Mouse (Mus musculus) embryonic facial prominence, embryonic 12.5 days (tissue): ENCODE measurements around the gene Gtf3c4. TPM values are rescaled to one million over a fixed set of nuclear protein-coding genes. Genes with fewer than 3 reads are reported as not detected.
A peak's percentile ranks its signal among the peaks of the same experiment; 100 is the strongest.

Experiments used
- ATAC-seq: fragments of 200-750 bp; cut with Nextera tagmentation; 2 replicates; pipeline ENCODE4 v1.8.0; 2017; ENCODE audit not compliant: insufficient number of reproducible peaks, insufficient read depth, low FRiP score, low TSS enrichment
- H3K27ac ChIP-seq: fragments of 300-500 bp; sonication (generic); 2 replicates; pipeline ENCODE4 v1.5.1; 2016; ENCODE audit warnings: mild to moderate bottlenecking
- H3K27me3 ChIP-seq: fragments of 300-500 bp; sonication (generic); 2 replicates; pipeline ENCODE4 v1.6.1; 2016; ENCODE audit warnings: mild to moderate bottlenecking, moderate library complexity
- H3K36me3 ChIP-seq: fragments of 300-500 bp; sonication (generic); 2 replicates; pipeline ENCODE4 v1.6.1; 2016; ENCODE audit warnings: mild to moderate bottlenecking
- H3K4me1 ChIP-seq: fragments of 300-500 bp; sonication (generic); 2 replicates; pipeline ENCODE4 v1.6.1; 2016
- H3K4me2 ChIP-seq: fragments of 300-500 bp; sonication (generic); replicated peaks from 2 replicates; pipeline ENCODE4 v1.6.1; 2016; ENCODE audit warnings: mild to moderate bottlenecking, moderate library complexity
- H3K4me3 ChIP-seq: fragments of 300-500 bp; sonication (generic); 2 replicates; pipeline ENCODE4 v1.5.1; 2016; ENCODE audit warnings: mild to moderate bottlenecking
- H3K9ac ChIP-seq: fragments of 300-500 bp; sonication (generic); 2 replicates; pipeline ENCODE4 v1.6.1; 2016; ENCODE audit warnings: mild to moderate bottlenecking, moderate library complexity
- H3K9me3 ChIP-seq: fragments of 300-500 bp; sonication (generic); 2 replicates; pipeline ENCODE4 v1.6.1; 2016; ENCODE audit warnings: mild to moderate bottlenecking, moderate library complexity
- WGBS: fragments of 180-500 bp; shearing (Covaris S2); methylation state at CpG from one replicate; pipeline ENCODE4 v1.1.7; 2016; 5-methylcytosine and 5-hydroxymethylcytosine counted together
- polyA plus RNA-seq: library from polyadenylated mRNA; unstranded; fragments of >200 nt; fragmentation: Nextera tagmentation; extraction: Ambion mirVana; gene quantifications from 2 replicates; pipeline ENCODE4 v1.2.1, GENCODE M21; 2016

Gtf3c4 gene
- polyA plus RNA-seq, 1 experiment from 2014 or later = 31.1 TPM

GRCm38 (mm10) chr2:28797490-28798106 lies 42.6 kb downstream of the Gtf3c4 start:
- Histone ChIP-seq H3K36me3 (no peaks in the 10 kb centered on the region), H3K27me3 (peaks cover 17% of the 10 kb centered on the region; the same call in 1 of the 2 replicates), H3K4me2 (no peak overlapping the region), H3K4me1 (peaks cover 19% of the 10 kb centered on the region), H3K27ac (no peak overlapping the region), H3K9me3 (no peaks in the 10 kb centered on the region), H3K9ac (no peak overlapping the region), H3K4me3 (no peak overlapping the region)
- no peak for ATAC-seq
- WGBS = 41% methylated on average over 18 of the region's 18 CpGs

GRCm38 (mm10) chr2:28796298-28796697 lies 43.9 kb downstream of the Gtf3c4 start:
- Histone ChIP-seq H3K9me3 (no peaks in the 10 kb centered on the region), H3K9ac (no peak overlapping the region), H3K27me3 (peaks cover 17% of the 10 kb centered on the region; the same call in 1 of the 2 replicates), H3K36me3 (no peaks in the 10 kb centered on the region), H3K4me1 (peaks cover 22% of the 10 kb centered on the region), H3K27ac (no peak overlapping the region), H3K4me3 (no peak overlapping the region), H3K4me2 (no peak overlapping the region)
- WGBS = 74% methylated on average over 8 of the region's 8 CpGs
- ATAC-seq = no peak

- Histone ChIP-seq H3K27me3 (0 out of 2 replicates have a peak, but pooled peaks cover 13% of the 10 kb centered on the region), H3K4me3 (no peak overlapping the region), H3K4me2 (no peak overlapping the region), H3K4me1 (peaks cover 22% of the 10 kb centered on the region), H3K36me3 (no peaks in the 10 kb centered on the region), H3K9ac (no peak overlapping the region), H3K27ac (no peak overlapping the region), H3K9me3 (no peaks in the 10 kb centered on the region)
- whole genome bisulfite sequencing = 77% methylated on average over 5 of the region's 5 CpGs
- ATAC-seq = no peak
Observed at GRCm38 (mm10) chr2:28794623-28795022, 45.5 kb downstream of the Gtf3c4 start.

GRCm38 (mm10) chr2:28792931-28793610 lies 47.1 kb downstream of the Gtf3c4 start:
- Histone ChIP-seq H3K4me1 (peaks cover 22% of the 10 kb centered on the region), H3K27ac (no peak overlapping the region), H3K4me3 (0 out of 2 replicates have a peak overlapping the region, but pooled peaks have one; percentile 12)

GRCm38 (mm10) chr2:28787067-28787619 lies 53.0 kb downstream of the Gtf3c4 start:
- 0 out of 2 replicates have a peak, but pooled peaks cover 3% of the 10 kb centered on the region for H3K4me1 ChIP-seq
- no peaks in the 10 kb centered on the region for H3K9me3 ChIP-seq
- no peak overlapping the region for H3K4me3 ChIP-seq
- no peak overlapping the region for H3K27ac ChIP-seq
- H3K27me3 ChIP-seq = no peaks in the 10 kb centered on the region
- no peak overlapping the region for H3K4me2 ChIP-seq
- no peak overlapping the region for H3K9ac ChIP-seq
- ATAC-seq = no peak
- WGBS = 78% methylated on average over 6 of the region's 6 CpGs
- H3K36me3 ChIP-seq = no peaks in the 10 kb centered on the region

More at GRCm38 (mm10) chr2:28792931-28793610, 47.1 kb downstream of the Gtf3c4 start:
- Histone ChIP-seq H3K9me3 (no peaks in the 10 kb centered on the region), H3K27me3 (0 out of 2 replicates have a peak, but pooled peaks cover 13% of the 10 kb centered on the region), H3K36me3 (no peaks in the 10 kb centered on the region), H3K4me2 (peak overlapping the region; percentile 38), H3K9ac (no peak overlapping the region)
- ATAC-seq = peak; percentile 66; the same call in 1 of the 2 replicates
- 22% methylated on average over 6 of the region's 6 CpGs for WGBS

GRCm38 (mm10) chr2:28786355-28787066 lies 53.6 kb downstream of the Gtf3c4 start:
- Histone ChIP-seq H3K27ac (no peak overlapping the region), H3K9me3 (no peaks in the 10 kb centered on the region), H3K4me1 (0 out of 2 replicates have a peak, but pooled peaks cover under 1% of the 10 kb centered on the region), H3K4me2 (no peak overlapping the region), H3K4me3 (no peak overlapping the region), H3K9ac (no peak overlapping the region), H3K27me3 (no peaks in the 10 kb centered on the region), H3K36me3 (no peaks in the 10 kb centered on the region)
- ATAC-seq = no peak
- WGBS = 83% methylated on average over 16 of the region's 16 CpGs

GRCm38 (mm10) chr2:28781310-28781709 lies 58.9 kb downstream of the Gtf3c4 start:
- H3K9me3 ChIP-seq = no peaks in the 10 kb centered on the region
- no peaks in the 10 kb centered on the region for H3K36me3 ChIP-seq
- no peak for ATAC-seq
- no peak overlapping the region for H3K4me2 ChIP-seq
- H3K27me3 ChIP-seq = no peaks in the 10 kb centered on the region
- H3K27ac ChIP-seq = no peak overlapping the region
- 93% methylated on average over 4 of the region's 4 CpGs for WGBS
- no peak overlapping the region for H3K9ac ChIP-seq
- peaks cover 5% of the 10 kb centered on the region; the same call in 1 of the 2 replicates for H3K4me1 ChIP-seq
- H3K4me3 ChIP-seq = no peak overlapping the region

GRCm38 (mm10) chr2:28780001-28780782 lies 60.0 kb downstream of the Gtf3c4 start:
- peak; percentile 28; the same call in 1 of the 2 replicates for ATAC-seq
- H3K9me3 ChIP-seq = no peaks in the 10 kb centered on the region
- whole genome bisulfite sequencing = 57% methylated on average over 16 of the region's 16 CpGs
- H3K9ac ChIP-seq = no peak overlapping the region
- H3K4me3 ChIP-seq = no peak overlapping the region
- H3K4me2 ChIP-seq = no peak overlapping the region
- no peaks in the 10 kb centered on the region for H3K27me3 ChIP-seq
- peaks cover 5% of the 10 kb centered on the region; the same call in 1 of the 2 replicates for H3K4me1 ChIP-seq
- no peak overlapping the region for H3K27ac ChIP-seq
- no peaks in the 10 kb centered on the region for H3K36me3 ChIP-seq

GRCm38 (mm10) chr2:28776728-28777127 lies 63.4 kb downstream of the Gtf3c4 start:
- no peak overlapping the region for H3K4me3 ChIP-seq
- no peak overlapping the region for H3K9ac ChIP-seq
- no peaks in the 10 kb centered on the region for H3K27me3 ChIP-seq
- H3K36me3 ChIP-seq = no peaks in the 10 kb centered on the region
- H3K9me3 ChIP-seq = no peaks in the 10 kb centered on the region
- no peak overlapping the region for H3K4me2 ChIP-seq
- peaks cover 5% of the 10 kb centered on the region; the same call in 1 of the 2 replicates for H3K4me1 ChIP-seq
- no peak overlapping the region for H3K27ac ChIP-seq
- no peak for ATAC-seq
- WGBS = 48% methylated on average over 2 of the region's 2 CpGs

- Histone ChIP-seq H3K4me3 (no peak overlapping the region), H3K4me1 (peaks cover 5% of the 10 kb centered on the region; the same call in 1 of the 2 replicates), H3K9ac (no peak overlapping the region), H3K27ac (no peak overlapping the region), H3K9me3 (no peaks in the 10 kb centered on the region), H3K27me3 (no peaks in the 10 kb centered on the region), H3K4me2 (no peak overlapping the region), H3K36me3 (no peaks in the 10 kb centered on the region)
- ATAC-seq = no peak
- WGBS = 66% methylated on average over 8 of the region's 8 CpGs
Observed at GRCm38 (mm10) chr2:28774073-28774472, 66.1 kb downstream of the Gtf3c4 start.
